Mouse (Mus musculus) liver, adult 2 months (tissue): ENCODE data around the gene Papln.

Source experiments
- CTCF ChIP-seq: fragments of 200-500 bp; IDR thresholded peaks from 2 replicates; pipeline ENCODE4 v1.5.1; 2011; ENCODE audit warnings: low read depth, low read length, control low read depth
- POLR2A ChIP-seq: fragments of 200-500 bp; IDR thresholded peaks from 2 replicates; pipeline ENCODE4 v1.6.1; 2011; ENCODE audit warnings: low read length, control low read depth; ENCODE audit not compliant: insufficient read depth; ENCODE audit errors: extremely low read depth

DNA sequence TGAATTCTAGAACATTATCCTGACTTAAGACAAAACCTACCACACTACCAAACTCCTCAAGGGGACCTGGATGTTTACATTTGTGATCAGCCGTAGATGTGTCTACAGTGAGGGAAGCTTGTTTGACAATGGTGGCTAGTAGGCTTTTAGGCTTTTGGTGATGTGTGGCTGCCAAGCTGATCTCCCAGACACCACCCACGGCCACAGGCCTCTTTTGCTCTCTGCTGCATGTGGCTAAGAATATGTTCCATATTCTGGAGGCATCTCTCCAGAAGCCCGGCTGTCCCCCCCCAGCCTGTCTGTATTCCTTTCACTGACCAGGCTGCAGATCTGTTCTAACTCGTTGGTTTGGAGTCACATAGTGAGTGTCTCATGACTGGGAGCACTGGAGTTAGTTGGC, 27.3 kb downstream of the Papln start:
- no peak for TF ChIP-seq CTCF
- no peak for TF ChIP-seq POLR2A
